Mouse (Mus musculus) heart, embryonic 15.5 days (tissue): ENCODE data around the gene Olfr229. TPM values are rescaled to one million over a fixed set of nuclear protein-coding genes. Genes with fewer than 3 reads are reported as not detected.
"Not testable (repeated sequence)": the region's sequence is repeated elsewhere in the genome, so short reads cannot be mapped to it uniquely, and the experiment has no call there.

Experiments used
- ATAC-seq: fragments of 200-750 bp; cut with Nextera tagmentation; replicated peaks from 2 replicates; pipeline ENCODE4 v1.8.0; 2017; ENCODE audit warnings: low read depth, moderate TSS enrichment; ENCODE audit not compliant: insufficient number of reproducible peaks, insufficient read depth, low FRiP score
- H3K27ac ChIP-seq: fragments of 300-500 bp; sonication (generic); 2 replicates; pipeline ENCODE4 v1.5.1; 2015; ENCODE audit warnings: mild to moderate bottlenecking, inconsistent platforms
- H3K27me3 ChIP-seq: fragments of 300-500 bp; sonication (generic); 2 replicates; pipeline ENCODE4 v1.6.1; 2015; ENCODE audit warnings: inconsistent platforms
- H3K36me3 ChIP-seq: fragments of 300-500 bp; sonication (generic); 2 replicates; pipeline ENCODE4 v1.6.1; 2015; ENCODE audit warnings: mild to moderate bottlenecking, inconsistent platforms
- H3K4me1 ChIP-seq: fragments of 300-500 bp; sonication (generic); replicated peaks from 2 replicates; pipeline ENCODE4 v1.6.1; 2015; ENCODE audit warnings: inconsistent platforms
- H3K4me2 ChIP-seq: fragments of 300-500 bp; sonication (generic); 2 replicates; pipeline ENCODE4 v1.6.1; 2015; ENCODE audit warnings: inconsistent platforms, mild to moderate bottlenecking, moderate library complexity
- H3K4me3 ChIP-seq: fragments of 300-500 bp; sonication (generic); 2 replicates; pipeline ENCODE4 v1.5.1; 2015; ENCODE audit warnings: mild to moderate bottlenecking, inconsistent platforms
- H3K9ac ChIP-seq: fragments of 300-500 bp; sonication (generic); 2 replicates; pipeline ENCODE4 v1.6.1; 2015; ENCODE audit warnings: mild to moderate bottlenecking, inconsistent platforms
- H3K9me3 ChIP-seq: fragments of 300-500 bp; sonication (generic); replicated peaks from 2 replicates; pipeline ENCODE4 v1.6.1; 2016; ENCODE audit warnings: inconsistent platforms
- WGBS: fragments of 180-500 bp; shearing (Covaris S2); methylation state at CpG from one replicate; pipeline ENCODE4 v1.1.7; 2015; ENCODE audit warnings: mixed read lengths; 5-methylcytosine and 5-hydroxymethylcytosine counted together
- polyA plus RNA-seq: library from polyadenylated mRNA; unstranded; fragments of >200 nt; fragmentation: Nextera tagmentation; extraction: Ambion mirVana; gene quantifications from 2 replicates; pipeline ENCODE4 v1.2.1, GENCODE M21; 2015

Olfr229 gene
- polyA plus RNA-seq = not detected in 2 replicates

DNA sequence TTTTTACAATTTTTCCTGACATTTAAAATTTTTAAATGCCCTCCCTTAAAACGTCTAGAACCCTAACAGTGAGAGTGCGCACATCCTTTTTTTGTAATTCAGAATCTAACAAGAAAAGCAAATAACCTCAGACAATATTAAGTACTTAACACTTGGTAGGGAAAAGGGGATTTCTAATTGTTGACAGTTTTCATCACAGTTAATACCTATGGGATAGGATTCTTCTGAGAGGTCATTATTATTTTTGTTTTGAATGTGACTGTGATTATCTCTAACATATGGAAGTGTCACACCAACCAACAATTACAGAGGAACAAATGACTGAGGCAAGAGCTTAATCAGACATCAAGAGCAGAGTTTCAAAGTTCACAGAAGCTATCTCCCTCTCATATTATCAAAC lies at the start of gene Olfr229:
Gene Olfr229 (plus strand): TSS at position 301 of the 400 bp plus-strand sequence.
- no peak within 1 kb of the TSS for H3K27ac ChIP-seq
- no peaks in the 10 kb centered on the region for H3K27me3 ChIP-seq
- H3K9ac ChIP-seq = no peak within 1 kb of the TSS
- no peaks in the 10 kb centered on the region for H3K4me1 ChIP-seq
- no peak within 1 kb of the TSS for H3K4me3 ChIP-seq
- ATAC-seq = no peak
- H3K4me2 ChIP-seq = no peak within 1 kb of the TSS
- H3K9me3 ChIP-seq = no peaks in the 10 kb centered on the region
- H3K36me3 ChIP-seq = no peaks in the 10 kb centered on the region
- WGBS = 60% methylated on average over 2 of the region's 2 CpGs

DNA sequence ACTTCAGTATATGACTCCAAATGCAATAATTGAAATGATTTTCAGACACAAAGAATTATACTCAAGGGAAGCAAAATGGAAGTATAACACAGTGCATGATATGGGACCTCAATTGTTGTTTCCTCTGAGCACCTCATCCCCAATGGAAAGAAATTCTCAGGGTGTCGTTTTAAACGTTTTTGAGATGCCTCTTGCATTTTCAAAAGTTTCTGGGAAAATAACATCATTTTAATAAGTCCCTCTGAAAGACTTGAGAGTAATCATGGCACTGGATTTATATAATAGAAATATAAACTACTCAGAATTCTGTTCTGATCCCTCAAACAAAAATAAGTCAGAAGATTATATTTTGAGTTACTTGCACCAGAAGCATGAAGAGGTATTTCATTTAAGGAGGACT lies 41.0 kb upstream of the Olfr229 start, which contains the start of gene Olfr972:
Gene Olfr972 (plus strand): TSS at position 301 of the 400 bp plus-strand sequence.
- no peaks in the 10 kb centered on the region for H3K4me1 ChIP-seq
- no peak within 1 kb of the TSS for H3K4me2 ChIP-seq
- H3K4me3 ChIP-seq = no peak within 1 kb of the TSS
- H3K9ac ChIP-seq = no peak within 1 kb of the TSS
- no peaks in the 10 kb centered on the region for H3K36me3 ChIP-seq
- no peaks in the 10 kb centered on the region for H3K9me3 ChIP-seq
- no peak within 1 kb of the TSS for H3K27ac ChIP-seq
- no peaks in the 10 kb centered on the region for H3K27me3 ChIP-seq
- ATAC-seq = no peak
- 44% methylated on average over 2 of the region's 2 CpGs for WGBS

DNA sequence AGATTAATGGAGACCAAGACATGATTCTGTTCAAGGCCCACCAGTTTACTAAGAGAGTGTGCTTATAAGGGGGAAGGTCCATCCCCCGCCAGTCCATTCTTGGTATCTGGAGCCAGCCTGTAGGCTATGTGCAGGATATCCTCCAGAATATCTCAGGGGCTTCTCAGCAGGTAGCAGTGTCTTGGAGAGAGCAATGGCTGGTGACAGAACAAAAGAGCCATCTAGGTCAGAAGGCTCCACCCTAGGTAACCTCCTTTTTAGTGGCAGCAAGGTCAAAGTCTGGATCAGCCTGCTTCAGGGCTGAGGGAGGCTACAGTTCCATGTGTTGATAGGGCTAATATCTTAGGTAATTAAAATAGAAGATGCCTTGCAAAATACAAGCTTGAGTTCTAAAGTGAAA lies 35.1 kb upstream of the Olfr229 start:
- H3K27ac ChIP-seq, H3K36me3 ChIP-seq, H3K9ac ChIP-seq, ATAC-seq, H3K9me3 ChIP-seq, H3K27me3 ChIP-seq, H3K4me3 ChIP-seq, H3K4me2 ChIP-seq, H3K4me1 ChIP-seq: not testable (repeated sequence)
- 77% methylated on average over 1 of the region's 1 CpGs for WGBS

DNA sequence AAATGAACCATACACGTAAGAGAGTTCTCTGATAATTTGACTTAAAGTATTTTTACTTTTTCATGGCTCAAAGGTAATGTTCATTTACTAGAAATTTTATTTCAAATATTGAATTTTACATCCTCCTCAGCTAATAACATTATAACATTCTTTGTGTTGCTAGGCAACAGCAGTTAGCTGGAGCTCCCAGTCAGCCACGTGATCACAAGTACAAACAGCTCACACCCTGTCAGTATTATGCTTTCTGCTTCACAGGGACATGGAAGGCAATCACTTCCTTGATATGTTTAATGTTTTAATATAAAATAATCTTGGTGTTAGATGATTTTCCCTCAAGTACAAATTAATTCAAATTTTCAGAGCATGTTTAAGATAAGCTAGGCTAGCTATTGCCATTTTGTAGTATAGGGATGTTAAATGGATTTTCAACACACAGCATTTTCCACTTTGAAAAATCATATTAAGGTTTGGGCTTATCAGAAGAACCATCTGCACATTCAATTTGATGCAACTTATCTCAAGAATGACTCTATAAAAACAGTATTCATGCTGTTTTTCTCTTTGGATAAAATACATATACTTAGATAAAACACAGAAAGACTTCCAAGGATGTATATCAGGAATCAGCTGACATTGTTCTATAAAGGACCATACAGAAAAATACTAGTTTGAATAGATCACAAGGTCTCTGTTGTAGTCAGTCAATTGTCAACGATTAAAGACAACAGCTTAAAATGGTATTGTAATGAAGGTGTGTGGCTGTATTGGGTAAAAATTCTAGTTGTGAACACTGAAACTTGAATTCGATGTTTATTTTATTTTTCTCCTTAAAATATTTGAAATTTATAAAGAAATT lies 29.4 kb upstream of the Olfr229 start:
- H3K27me3 ChIP-seq, H3K27ac ChIP-seq, H3K36me3 ChIP-seq: not testable (repeated sequence)

DNA sequence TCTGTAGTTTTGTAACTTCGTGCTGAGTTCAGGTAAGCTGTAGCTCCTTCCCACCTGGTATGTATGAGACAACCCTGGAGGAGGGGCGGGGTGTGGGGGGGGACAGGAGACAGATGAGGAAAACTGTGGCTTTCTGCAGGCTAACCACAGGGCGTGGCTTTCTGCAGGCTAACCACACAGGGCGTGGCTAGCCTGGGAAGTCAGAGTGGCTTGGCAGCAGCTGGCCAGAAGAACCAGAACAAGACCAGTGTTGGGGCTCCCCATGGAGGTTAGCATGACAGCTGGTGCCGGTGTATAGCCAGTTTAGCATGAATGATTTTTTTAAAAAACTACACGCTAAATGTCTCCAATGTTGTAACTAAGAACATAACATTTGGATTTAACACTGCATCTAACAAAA lies 2.0 kb upstream of the Olfr229 start:
- no peak for ATAC-seq
- no peaks in the 10 kb centered on the region for H3K4me1 ChIP-seq
- no peak overlapping the region for H3K4me2 ChIP-seq
- WGBS = 69% methylated on average over 6 of the region's 6 CpGs
- no peak overlapping the region for H3K9ac ChIP-seq
- H3K36me3 ChIP-seq = no peaks in the 10 kb centered on the region
- H3K4me3 ChIP-seq = no peak overlapping the region
- H3K9me3 ChIP-seq = no peaks in the 10 kb centered on the region
- H3K27me3 ChIP-seq = no peaks in the 10 kb centered on the region
- no peak overlapping the region for H3K27ac ChIP-seq

More for the DNA sequence above, 29.4 kb upstream of the Olfr229 start:
- H3K9ac ChIP-seq, H3K9me3 ChIP-seq, H3K4me3 ChIP-seq, H3K4me1 ChIP-seq, H3K4me2 ChIP-seq, ATAC-seq: not testable (repeated sequence)
- no CpG with 5 or more reads among the region's 4 CpGs for WGBS

DNA sequence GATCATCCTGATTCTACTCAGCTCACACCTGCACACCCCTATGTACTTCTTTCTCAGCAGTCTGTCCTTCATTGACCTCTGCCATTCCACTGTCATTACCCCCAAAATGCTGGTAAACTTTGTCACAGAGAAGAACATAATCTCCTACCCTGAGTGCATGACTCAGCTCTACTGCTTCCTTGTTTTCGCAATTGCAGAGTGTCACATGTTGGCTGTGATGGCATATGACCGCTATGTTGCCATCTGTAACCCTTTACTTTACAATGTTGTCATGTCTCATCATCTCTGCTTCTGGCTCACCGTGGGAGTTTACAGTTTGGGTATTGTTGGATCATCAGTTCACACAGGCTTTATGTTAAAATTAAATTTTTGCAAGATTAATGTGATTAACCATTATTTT lies 2.8 kb downstream of the Olfr229 start:
- 65% methylated on average over 3 of the region's 3 CpGs for WGBS
- no peak for ATAC-seq
- no peak overlapping the region for H3K27ac ChIP-seq
- H3K4me2 ChIP-seq = no peak overlapping the region
- H3K27me3 ChIP-seq = no peaks in the 10 kb centered on the region
- H3K9me3 ChIP-seq = no peaks in the 10 kb centered on the region
- H3K36me3 ChIP-seq = no peaks in the 10 kb centered on the region
- H3K4me1 ChIP-seq = no peaks in the 10 kb centered on the region
- H3K4me3 ChIP-seq = no peak overlapping the region
- H3K9ac ChIP-seq = no peak overlapping the region

DNA sequence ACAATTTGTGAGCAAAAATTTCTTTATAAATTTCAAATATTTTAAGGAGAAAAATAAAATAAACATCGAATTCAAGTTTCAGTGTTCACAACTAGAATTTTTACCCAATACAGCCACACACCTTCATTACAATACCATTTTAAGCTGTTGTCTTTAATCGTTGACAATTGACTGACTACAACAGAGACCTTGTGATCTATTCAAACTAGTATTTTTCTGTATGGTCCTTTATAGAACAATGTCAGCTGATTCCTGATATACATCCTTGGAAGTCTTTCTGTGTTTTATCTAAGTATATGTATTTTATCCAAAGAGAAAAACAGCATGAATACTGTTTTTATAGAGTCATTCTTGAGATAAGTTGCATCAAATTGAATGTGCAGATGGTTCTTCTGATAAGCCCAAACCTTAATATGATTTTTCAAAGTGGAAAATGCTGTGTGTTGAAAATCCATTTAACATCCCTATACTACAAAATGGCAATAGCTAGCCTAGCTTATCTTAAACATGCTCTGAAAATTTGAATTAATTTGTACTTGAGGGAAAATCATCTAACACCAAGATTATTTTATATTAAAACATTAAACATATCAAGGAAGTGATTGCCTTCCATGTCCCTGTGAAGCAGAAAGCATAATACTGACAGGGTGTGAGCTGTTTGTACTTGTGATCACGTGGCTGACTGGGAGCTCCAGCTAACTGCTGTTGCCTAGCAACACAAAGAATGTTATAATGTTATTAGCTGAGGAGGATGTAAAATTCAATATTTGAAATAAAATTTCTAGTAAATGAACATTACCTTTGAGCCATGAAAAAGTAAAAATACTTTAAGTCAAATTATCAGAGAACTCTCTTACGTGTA lies 21.1 kb downstream of the Olfr229 start:
- not testable (repeated sequence) for H3K4me3 ChIP-seq, H3K27me3 ChIP-seq, H3K9me3 ChIP-seq, H3K4me1 ChIP-seq, ATAC-seq, H3K9ac ChIP-seq, H3K27ac ChIP-seq, H3K4me2 ChIP-seq, H3K36me3 ChIP-seq
- no CpG with 5 or more reads among the region's 4 CpGs for WGBS

DNA sequence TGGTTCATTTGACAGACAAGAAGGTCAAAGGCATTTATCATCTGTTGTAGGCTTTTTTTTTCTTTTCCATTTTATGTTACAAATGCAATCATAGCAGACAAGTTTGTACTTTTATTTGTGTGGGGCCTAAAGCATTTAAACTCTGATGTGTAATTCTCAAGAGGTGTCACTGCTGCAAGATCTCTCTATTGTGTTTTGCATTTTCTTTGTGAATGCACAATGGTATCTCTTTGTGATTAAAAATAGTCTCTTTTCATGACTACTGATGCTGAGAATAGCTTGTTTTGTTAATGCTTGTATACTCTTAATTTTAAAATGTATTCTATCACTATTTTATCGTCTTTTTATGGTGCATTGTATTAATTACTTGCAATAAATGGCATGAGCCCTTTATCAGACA lies 21.7 kb downstream of the Olfr229 start:
- not testable (repeated sequence) for H3K27me3 ChIP-seq, H3K9me3 ChIP-seq, H3K4me2 ChIP-seq, ATAC-seq, H3K4me1 ChIP-seq, H3K27ac ChIP-seq, H3K9ac ChIP-seq, H3K4me3 ChIP-seq, H3K36me3 ChIP-seq
- WGBS = 59% methylated on average over 1 of the region's 1 CpGs

DNA sequence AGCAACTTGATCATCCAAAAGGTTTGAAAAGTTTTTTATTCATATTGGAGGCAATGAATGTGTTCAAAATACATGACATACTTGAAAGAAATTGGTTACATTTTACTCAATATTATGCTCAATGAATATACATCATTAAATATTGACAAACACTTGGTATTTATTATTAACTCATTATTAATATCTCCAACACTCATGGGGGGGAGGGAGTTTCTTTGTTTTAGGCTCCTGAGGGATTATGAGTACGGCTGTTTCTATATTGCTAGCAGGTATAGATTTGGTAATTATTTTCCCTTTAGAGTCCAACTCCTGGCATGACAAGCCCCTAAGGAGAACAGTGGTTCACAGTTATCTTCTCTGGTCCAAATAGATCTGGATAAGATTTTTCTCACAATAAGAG lies 30.1 kb downstream of the Olfr229 start, which contains the start of gene Olfr974:
Gene Olfr974 (plus strand): TSS at position 301 of the 400 bp plus-strand sequence.
- Histone ChIP-seq H3K9me3 (no peaks in the 10 kb centered on the region), H3K27ac (no peak within 1 kb of the TSS), H3K4me2 (no peak within 1 kb of the TSS), H3K4me3 (no peak within 1 kb of the TSS), H3K36me3 (no peaks in the 10 kb centered on the region), H3K27me3 (no peaks in the 10 kb centered on the region), H3K9ac (no peak within 1 kb of the TSS), H3K4me1 (no peaks in the 10 kb centered on the region)
- no peak for ATAC-seq
- WGBS = 73% methylated on average over 1 of the region's 1 CpGs

DNA sequence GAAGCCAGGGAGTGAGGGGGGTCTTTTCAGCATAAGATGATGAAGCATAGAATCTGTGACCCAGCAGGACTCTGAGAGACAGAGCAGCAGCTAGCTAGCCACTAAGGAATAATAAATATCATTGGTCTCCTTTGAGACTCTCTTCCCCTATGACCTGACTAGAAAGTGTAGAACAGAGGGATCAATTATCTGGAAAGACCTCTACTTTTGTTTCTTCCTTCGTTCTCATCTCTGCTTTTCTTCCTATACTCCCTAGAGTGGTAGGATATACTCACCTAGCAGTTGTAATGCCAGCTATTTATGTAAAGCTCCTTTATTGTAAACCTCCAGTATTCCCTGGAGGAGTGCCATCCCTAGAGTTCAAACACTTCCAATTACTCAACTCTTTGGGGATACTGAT lies 44.8 kb downstream of the Olfr229 start, which contains the start of gene Olfr975:
Gene Olfr975 (minus strand): TSS at position 101 of the 400 bp plus-strand sequence.
- no peak within 1 kb of the TSS for H3K4me2 ChIP-seq
- H3K9me3 ChIP-seq = no peaks in the 10 kb centered on the region
- H3K36me3 ChIP-seq = no peaks in the 10 kb centered on the region
- H3K9ac ChIP-seq = no peak within 1 kb of the TSS
- WGBS = 66% methylated on average over 1 of the region's 1 CpGs
- no peak within 1 kb of the TSS for H3K27ac ChIP-seq
- no peak for ATAC-seq
- no peaks in the 10 kb centered on the region for H3K27me3 ChIP-seq
- no peaks in the 10 kb centered on the region for H3K4me1 ChIP-seq
- no peak within 1 kb of the TSS for H3K4me3 ChIP-seq

DNA sequence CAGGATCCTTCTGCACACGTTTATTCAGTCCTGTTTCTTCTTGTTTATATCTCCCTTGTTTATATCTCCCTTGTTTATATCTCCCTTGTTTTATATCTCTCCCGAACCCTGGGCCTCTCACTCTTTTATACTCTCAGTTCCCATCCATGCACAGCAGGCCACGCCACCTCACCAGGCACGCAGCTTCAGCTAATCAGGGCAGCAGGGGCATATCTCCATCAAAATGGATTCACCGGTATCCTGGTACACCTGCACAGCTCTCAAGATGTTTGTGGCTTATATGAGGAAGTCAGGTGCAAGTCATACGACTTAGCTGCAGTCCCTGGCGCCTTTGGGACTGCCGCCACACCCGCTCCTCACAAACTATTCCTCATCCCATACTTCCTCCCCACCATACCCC lies 53.9 kb downstream of the Olfr229 start, which contains the start of gene Olfr976:
Gene Olfr976 (minus strand): TSS at position 101 of the 400 bp plus-strand sequence.
- not testable (repeated sequence) for H3K9me3 ChIP-seq, ATAC-seq, H3K4me3 ChIP-seq, H3K27ac ChIP-seq, H3K4me1 ChIP-seq, H3K27me3 ChIP-seq, H3K36me3 ChIP-seq, H3K4me2 ChIP-seq, H3K9ac ChIP-seq
- 75% methylated on average over 8 of the region's 9 CpGs for WGBS
